Mouse (Mus musculus) bone marrow macrophage, adult 2 months (primary cell): ENCODE data around the gene Arhgap28.

Source experiments
- CTCF ChIP-seq: IDR thresholded peaks from 2 replicates; pipeline ENCODE4 v1.5.1; 2012; ENCODE audit warnings: low read depth, mild to moderate bottlenecking, low read length, moderate library complexity
- POLR2A ChIP-seq: IDR thresholded peaks from 2 replicates; pipeline ENCODE4 v1.6.1; 2012; ENCODE audit warnings: mild to moderate bottlenecking, low read depth, low read length, borderline replicate concordance

DNA sequence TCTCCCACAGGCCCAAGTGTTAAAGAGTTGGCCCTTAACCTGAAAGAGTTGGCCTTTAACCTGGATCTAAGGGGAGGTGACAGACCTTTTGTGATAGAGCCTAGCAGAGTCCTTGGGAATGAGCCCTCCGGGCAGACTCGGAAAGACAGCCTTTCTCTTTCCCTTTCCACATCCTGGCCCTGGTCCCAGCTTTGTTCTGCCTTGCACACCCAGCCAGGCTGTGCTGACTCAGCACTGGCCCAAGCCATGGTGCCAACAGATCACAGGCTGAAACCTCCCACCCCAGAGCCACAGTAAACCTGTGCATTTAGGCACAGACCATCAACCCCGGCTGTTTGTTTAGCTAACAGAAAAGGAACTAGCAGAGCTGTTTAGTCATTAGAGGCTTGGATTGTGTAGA, 25.1 kb downstream of the Arhgap28 start:
- TF ChIP-seq POLR2A (no peak), CTCF (no peak)
